Mouse (Mus musculus) adrenal gland, adult 18-20 months (tissue): ENCODE results near the gene Rpl19. TPM values are rescaled to one million over a fixed set of nuclear protein-coding genes. Genes with fewer than 3 reads are reported as not detected.

ENCODE experiments used
- DNase-seq, 2 experiments: peaks; one replicate each; pipeline ENCODE4 v3.0.0; 2021 to 2022; ENCODE audit warnings: low spot score in 2 of 2
- microRNA-seq, 2 experiments: library from miRNA; unstranded; fragments of <30 nt; microRNA quantifications; one replicate each; pipeline ENCODE4 v1.2.0; 2021; ENCODE audit warnings: borderline number of aligned reads in 2 of 2
- total RNA-seq, 2 experiments: library from RNA; stranded (reverse); gene quantifications; 1 replicate in 1 of 2; 2 replicates in 1 of 2; pipeline ENCODE4 v1.2.3; 2021

Rpl19 gene
- total RNA-seq, 2 experiments from 2014 or later = 1,100 to 1,184 TPM

DNA sequence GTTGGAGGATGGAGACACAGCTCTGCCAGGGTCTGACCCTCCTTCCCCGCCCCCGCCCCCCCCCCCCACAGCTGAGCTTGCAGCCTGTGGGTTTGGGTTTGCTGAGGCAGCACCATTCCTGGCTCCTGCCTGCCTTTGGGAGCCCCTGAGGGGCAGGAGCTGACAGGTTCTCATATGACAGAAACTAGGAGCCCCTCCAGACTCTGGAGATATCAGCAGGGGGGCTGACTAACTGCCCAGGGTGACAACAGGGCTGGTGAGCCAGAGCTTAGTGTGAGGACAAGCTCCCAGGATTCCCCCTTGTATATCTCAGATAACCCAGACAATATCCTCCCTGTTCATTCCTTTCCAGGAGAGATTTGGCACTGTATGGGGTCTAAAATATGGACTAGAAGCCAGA, 24.4 kb downstream of the Rpl19 start:
- no peak for DNase-seq

DNA sequence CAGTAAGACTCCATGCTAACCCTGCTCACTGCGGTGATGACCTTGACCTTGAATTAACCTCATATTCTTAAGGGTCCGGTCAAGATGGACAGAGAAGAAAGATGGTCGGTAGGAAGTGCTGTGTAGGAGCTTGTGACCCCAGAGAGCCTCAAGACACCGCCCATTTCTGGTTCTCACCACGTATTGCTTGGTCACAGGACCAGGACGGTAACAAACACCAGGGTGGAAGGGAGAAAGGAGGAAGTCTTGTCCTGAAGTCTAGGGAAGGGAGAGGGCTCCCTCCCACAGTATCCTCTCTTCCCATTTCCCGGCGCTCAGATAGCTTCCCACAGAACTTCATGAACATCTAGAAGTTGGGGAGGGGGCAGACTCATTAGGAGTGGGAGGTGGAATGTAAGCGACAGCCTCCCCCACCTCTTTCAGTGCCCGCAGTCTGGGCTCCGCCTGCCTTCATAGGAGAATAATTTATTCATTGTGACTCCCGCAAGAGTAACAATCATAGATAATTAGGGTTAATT, 25.2 kb downstream of the Rpl19 start:
- no peak for DNase-seq

DNA sequence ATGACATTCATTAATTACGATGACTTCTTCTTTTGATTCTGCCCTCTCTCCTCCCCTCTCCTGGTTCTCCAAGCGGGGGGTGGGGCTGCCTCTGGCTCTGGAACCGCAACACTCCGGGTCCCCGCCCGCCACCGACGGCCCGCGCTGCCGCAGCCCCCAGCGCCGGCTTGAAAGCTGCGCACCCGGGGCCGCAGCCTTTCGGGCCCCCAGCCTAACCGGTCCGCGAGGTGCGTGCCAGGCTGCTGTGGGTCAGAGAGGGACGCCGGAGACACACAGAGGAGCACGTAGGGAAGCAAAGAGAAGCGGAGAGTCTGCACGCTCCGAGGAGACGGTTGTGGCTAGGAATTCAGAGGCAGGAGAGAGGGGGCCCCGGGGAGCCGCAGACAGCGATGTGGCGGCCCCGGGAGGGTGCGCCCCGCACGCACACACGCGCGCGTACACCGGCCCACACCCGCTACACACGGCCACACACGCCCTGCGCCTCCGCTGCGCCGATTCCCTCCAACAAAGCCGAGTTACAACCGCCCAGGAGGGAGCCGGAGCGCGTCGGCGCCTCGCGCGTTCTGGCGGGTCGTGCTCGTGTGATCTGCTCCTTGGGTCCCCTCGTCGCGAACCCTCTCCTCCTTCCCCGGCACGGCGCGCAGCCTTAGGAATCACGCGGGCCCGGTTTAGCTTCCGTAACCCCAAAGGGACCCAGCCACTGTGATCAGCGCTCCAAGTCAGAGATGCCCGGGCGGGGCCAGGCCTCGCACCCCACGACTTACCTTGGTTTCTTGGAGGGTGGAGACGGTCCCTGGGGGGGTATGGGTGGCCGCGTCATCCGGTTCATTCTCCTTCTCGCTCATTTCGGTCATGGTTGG, 25.8 kb downstream of the Rpl19 start:
- no peak for DNase-seq

DNA sequence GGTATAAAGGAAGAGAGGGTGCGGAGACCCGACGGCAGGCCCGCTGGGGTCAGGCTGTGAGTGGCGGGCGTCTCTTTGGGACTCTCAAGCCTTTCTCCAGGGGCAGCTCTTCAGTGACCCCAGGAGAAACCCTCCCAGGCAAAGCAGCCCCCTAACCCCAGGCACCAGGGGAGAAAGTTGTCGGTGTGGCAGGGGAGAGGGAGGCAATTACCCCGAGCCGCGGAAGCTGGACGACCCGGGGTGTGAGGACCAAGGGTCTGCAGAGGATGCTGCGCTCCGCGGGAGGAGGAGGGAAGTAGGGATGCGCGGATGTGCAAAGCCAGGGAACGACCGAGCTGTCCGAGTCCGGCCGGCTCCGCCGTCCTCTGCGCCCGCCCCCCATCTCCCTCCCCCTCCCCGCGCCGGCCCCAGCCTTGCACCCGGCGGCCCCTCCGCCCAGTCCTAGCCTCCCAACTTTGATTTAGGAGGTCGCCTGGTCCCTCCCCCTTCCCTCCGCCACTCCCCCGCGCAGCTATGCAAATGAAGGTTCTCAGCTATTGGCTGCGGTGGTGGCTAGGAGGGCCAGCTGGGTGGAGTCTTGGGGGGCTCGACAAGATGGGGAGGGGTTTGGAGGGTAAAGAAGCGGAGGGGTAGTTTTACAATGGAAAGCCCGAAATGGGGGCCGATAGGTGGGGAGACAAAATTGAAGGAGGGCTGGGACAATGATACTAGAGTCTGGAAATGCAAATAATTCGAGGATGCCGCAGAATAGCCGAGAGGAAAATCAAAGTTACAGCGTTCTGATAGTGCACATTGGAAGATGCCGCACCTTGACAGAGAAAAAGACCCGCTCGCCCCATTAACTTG, 26.7 kb downstream of the Rpl19 start, which contains the start of gene Stac2:
Stac2 (minus strand) TSS at position 474 of the 846 bp plus-strand sequence.
- peak; percentile 66 to 74 for DNase-seq

DNA sequence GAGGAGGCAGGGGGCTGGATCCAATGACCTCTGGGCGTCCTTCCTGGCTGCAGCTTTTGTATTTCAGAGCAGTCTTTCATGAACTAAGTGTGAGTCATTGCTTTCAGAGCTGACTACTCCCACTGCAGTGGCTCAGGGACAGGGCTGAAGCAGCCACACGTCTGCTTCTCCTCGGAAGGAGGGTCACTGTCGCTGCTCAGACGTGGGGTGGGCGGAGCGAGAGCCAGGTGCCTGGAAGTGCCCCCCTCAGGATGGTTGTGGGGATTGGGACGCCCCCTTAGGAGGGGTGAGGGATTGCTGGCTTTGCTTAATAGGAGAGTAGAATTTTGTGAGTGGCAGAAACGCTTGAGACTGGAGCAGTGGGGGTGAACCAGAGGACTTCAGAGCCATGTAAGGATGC, 31.0 kb downstream of the Rpl19 start:
- DNase-seq = no peak

DNA sequence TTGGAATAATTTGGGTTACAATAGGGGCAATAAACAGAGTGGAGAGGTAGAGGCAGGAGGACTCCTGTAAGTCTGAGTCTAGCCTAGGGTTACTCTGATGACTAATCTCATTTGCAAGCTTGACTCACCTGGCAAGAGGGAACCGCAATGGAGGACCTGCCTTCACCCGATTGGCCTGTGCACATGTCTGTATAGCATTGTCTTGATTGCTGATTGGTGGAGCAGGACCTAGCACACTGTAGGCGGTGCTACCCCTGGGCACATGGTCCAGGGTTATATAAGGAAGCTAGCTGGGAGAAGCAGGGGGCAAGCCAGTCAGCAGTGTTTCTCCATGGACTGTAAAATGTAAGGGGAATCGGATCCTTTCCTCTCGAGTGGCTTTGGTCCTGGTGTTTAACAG, 31.5 kb downstream of the Rpl19 start:
- no peak for DNase-seq

DNA sequence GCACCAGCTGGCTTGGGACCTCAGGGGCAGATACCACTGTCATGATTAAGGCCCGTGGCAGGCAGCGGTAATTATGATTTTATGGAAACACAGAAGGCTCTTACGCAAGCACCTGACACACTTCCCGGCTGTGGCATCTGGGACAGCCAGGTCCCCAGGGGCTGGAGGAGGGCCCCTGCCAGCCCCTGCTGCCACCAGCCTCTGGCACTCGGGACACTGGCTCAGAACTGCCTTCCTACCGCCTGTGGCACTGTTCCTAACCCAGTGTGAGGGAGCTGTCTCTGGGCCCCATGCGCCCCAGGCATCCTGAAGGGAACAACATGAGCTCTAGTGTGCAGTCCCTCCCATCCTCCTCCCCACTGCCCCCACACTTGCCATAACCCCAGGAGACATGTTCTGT, 33.2 kb downstream of the Rpl19 start:
- DNase-seq = no peak

DNA sequence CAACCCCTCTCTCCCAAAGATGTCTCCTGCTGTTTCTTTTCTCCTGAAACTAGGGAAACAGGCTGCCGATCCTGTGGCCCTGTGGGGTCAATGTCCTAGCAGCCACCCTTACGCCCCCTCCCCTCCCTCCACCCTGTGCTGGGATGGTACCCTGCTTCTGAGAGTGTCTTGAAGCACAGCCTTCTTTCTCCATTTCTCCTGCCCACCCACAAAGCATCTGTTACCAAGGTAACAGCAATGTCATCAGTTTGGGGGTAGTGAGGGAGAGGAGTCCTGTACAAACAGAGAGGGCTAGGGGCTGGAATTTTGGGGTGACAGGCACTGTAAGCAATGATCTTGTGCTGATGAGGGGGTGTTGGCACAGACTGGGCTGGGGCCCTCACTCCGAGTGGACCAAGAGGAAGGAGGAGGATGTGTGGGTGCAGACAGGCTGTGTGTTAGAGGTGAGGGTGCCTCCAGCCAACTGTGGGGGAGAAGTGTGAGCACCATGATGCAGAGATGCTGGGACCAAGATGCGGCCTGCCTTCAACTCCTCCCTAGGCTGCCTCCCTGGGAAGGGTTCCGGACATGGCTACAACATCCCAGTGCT, 33.7 kb downstream of the Rpl19 start:
- DNase-seq = no peak

DNA sequence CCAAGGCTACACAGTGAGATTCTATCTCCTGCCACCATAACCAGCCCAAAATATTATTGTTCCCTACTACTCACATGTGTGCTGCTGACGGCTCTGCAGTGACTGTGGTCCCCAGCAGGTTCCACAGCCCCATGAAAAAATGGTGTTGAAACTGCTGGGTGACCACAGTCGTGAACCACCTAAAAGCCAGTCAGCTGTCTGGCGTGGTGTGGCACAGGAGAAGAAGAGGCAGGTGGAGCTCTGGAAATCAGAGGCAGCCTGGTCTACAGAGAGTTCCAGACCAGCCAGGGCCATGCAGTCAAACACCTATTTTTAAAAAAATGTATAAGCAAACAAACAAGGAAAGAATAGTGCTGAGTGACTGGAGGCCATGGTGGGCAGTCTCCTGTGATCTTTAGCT, 34.9 kb downstream of the Rpl19 start:
- no peak for DNase-seq

DNA sequence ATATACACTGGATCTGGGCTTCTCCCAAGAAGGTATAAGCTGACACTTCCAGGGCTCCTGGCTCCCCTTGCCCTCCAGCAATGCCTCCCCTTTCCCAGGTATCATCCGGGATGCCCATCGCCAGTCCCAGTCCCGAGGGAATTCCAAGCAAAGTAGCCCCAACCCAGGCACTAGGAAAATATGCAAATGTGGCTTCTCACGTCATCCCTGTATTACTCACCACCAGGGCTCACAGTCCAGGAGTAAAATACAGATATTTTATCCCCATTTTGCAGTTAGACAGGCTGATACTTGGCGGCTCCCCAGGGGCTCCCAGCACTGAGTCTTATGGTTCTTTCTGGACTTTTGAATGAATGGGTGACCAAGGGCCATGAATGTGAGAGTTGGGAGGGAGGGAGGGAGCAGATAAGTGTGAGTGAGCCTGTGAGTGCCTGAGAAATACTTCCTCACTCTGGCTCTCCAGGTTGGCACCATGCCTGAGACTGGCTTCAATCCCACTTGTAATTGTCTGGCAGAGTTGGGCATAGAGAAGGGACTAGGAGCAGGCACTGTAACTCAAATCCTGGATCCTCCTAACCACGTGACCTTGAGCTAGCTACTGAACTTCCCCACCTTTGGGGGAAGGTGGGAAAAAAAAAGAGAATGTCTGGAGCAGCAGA, 35.5 kb downstream of the Rpl19 start:
- peak; percentile 36 to 54 for DNase-seq

DNA sequence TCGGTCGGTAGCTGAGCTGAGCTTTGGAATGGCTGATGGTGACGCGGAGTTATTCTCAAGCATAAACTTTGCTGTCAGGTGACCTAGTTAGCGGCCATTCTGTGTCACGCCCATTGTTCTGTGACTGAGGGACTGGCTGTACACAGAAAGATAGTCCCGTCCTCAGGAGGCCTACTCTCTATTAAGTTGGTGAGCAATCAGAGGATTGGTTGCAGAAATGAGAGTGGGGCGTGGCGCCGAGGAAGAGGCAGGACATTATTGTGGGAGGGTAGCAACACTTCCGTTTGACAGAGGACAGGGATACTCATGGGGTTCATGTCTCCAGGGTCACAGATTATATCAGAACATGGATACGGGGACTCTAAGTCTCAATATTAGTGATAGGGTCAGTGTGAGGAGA, 39.7 kb downstream of the Rpl19 start:
- no peak for DNase-seq

DNA sequence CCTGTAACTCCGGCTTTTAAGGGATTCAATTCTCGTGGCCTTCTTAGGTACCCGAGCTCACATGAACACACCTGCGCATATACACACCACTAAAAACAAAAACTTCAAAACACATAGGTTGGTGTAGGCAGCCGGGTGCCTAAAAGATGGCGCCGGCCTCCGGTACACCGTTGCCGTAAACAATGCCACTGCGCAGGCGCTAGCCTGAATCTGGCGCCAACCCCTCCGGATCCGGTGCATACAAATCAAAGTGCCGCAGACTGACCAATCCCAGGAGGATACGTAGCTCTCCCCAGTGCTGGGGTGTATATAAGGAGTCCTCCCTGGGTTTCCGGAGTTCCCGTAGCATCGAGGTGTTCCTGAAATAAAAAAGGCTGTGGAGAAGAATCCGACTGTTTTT, 40.7 kb downstream of the Rpl19 start:
- no peak for DNase-seq

DNA sequence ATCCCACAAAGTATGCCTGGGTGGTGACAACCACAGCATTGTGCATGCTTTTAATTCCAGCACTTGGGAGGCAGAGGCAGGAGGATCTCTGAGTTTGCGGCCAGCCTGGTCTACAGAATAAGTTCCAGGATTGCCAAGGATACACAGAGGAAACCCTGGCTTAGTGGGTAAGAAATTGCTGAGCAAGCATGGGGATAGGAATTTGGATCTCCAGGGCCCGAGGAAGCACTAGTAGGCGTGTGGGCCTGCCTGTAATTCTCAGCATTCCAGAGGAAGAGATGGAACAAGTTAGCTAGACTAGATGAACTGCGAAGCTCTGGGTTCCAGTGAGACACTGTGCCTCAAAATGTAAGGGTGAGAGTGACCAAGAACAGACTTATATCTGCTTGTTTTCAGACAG, 46.9 kb downstream of the Rpl19 start:
- DNase-seq = no peak

DNA sequence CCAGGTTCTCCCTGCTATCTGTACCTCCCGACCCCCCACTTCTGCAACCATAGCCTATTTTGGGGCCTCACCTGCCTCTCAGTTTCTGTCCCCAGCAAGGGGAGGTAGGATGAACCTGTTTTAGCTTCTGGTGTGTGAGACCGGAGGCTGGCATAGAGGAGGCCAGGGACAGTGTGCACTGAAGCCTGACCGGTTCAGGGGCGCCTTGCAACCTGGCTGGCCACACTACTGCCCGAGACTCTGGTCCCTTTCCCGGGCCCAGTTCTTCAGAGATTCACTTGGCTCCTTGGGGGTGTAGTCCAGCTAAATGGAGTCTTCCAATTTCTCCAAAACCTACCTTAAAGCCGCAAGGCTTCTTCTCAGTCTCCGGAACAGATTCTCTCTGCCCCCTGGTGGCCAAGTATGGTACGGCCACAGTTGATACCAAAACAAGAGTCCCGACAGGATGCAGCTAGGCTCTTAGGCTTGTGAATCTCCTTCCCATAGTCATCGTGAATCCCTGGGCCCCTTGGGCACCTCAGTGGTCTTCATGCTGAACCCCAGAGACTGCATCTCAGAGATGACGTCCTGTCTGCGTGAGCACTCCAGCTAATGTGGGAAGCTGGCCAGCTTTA, 48.8 kb downstream of the Rpl19 start:
- peak; percentile 93 for DNase-seq

DNA sequence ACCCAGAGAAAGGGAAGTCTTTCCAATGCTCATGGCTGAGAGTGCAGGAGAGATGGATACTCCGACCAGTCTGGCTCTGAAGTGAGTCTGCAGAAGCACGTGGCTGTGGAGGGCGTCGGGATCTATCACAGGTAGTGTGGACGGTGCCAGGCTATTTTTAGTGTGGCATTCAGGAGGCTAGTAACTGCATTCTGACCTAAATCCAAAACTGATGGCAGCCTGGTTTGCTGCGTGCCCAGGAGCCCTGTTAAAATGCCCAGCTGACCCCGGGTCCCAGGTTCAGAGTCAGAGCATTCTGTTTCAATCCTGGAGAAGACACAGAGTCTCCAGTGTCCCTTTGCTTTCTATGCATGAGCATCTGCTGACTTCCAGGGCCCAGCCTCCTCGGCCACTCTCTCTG, 50.6 kb downstream of the Rpl19 start:
- no peak for DNase-seq

Small RNAs within 50 kb of the gene (microRNA-seq; reads per million reads assigned to microRNA genes)
- 0 reads per million in 2 experiments for gene Gm27597

Other genes with a start within 250 kb of the Rpl19 start
- gene Rpl23, start 244.3 kb upstream of the Rpl19 start, total RNA-seq = 100 to 1,000 TPM; 830 to 834 TPM
- 100 to 1,000 TPM in 1 of 2 experiments, 10 to 100 TPM in 1; 94.0 to 145 TPM for gene Lasp1, start 227.7 kb upstream of the Rpl19 start, total RNA-seq
- gene B230217C12Rik, start 185.9 kb upstream of the Rpl19 start, total RNA-seq = 1 to 10 TPM; 3.7 to 4.0 TPM
- 1 to 10 TPM in 1 of 2 experiments, under 1 TPM in 1; 0.58 to 1.2 TPM for gene Fbxo47, start 142.6 kb upstream of the Rpl19 start, total RNA-seq
- 10 to 100 TPM in 1 of 2 experiments, 1 to 10 TPM in 1; 6.9 to 16.2 TPM for gene Plxdc1, start 40.3 kb upstream of the Rpl19 start, total RNA-seq
- under 1 TPM; 0.45 to 0.63 TPM for gene Arl5c, start 30.5 kb upstream of the Rpl19 start, total RNA-seq
- 10 to 100 TPM in 1 of 2 experiments, 1 to 10 TPM in 1; 8.6 to 10.1 TPM for gene Cacnb1, start 3.7 kb upstream of the Rpl19 start, total RNA-seq
- gene Stac2, start 26.8 kb downstream of the Rpl19 start, total RNA-seq = 10 to 100 TPM in 1 of 2 experiments, 1 to 10 TPM in 1; 5.0 to 12.3 TPM
- gene Fbxl20, start 123.7 kb downstream of the Rpl19 start, total RNA-seq = 10 to 100 TPM; 21.6 to 27.7 TPM
- 10 to 100 TPM; 41.4 to 66.1 TPM for gene Med1, start 166.6 kb downstream of the Rpl19 start, total RNA-seq
- 10 to 100 TPM; 39.2 to 45.6 TPM for gene Cdk12, start 176.3 kb downstream of the Rpl19 start, total RNA-seq